Mouse (Mus musculus) spleen, postnatal 10 days (tissue): ENCODE results near the gene Gm3880.
"Not testable (repeated sequence)": the region's sequence is repeated elsewhere in the genome, so short reads cannot be mapped to it uniquely, and the experiment has no call there.

ENCODE experiments used
- DNase-seq, 2 experiments: peaks; one replicate each; pipeline ENCODE4 v3.0.0; 2021 to 2022; ENCODE audit warnings: low spot score in 2 of 2

Gm3880 gene

GRCm38 (mm10) chrX:102686872-102687271, at the start of gene Gm3880:
Gene Gm3880 (minus strand): TSS chrX:102686972.
- DNase-seq = not testable (repeated sequence)

GRCm38 (mm10) chrX:102724226-102724625, 37.5 kb upstream of the Gm3880 start:
- not testable (repeated sequence) for DNase-seq

GRCm38 (mm10) chrX:102707535-102707934, 20.8 kb upstream of the Gm3880 start, which contains the start of the genes Gm9112 and Dmrtc1b:
Gene Gm9112 (minus strand): TSS chrX:102707635.
Gene Dmrtc1b (plus strand): TSS chrX:102707865.
- not testable (repeated sequence) for DNase-seq

DNA sequence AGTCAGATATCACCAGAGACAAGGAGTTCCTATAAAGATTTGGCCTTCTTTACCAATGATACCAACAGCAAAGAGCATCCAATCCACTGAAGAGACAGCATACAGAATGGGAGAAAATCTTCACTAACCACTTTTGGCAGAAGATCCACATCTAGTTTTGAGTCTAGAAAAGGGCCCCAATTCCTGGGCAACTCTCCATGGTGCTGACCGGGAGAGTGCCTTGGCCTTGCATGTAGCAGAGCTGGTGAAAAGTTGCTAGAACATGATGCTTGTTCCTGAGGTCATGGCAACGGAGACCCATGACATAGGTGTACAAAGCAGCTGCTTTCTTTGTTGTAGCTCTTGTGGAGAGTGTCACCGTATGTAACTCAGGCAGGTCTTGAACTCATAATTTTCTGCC, 13.9 kb upstream of the Gm3880 start:
- not testable (repeated sequence) for DNase-seq

DNA sequence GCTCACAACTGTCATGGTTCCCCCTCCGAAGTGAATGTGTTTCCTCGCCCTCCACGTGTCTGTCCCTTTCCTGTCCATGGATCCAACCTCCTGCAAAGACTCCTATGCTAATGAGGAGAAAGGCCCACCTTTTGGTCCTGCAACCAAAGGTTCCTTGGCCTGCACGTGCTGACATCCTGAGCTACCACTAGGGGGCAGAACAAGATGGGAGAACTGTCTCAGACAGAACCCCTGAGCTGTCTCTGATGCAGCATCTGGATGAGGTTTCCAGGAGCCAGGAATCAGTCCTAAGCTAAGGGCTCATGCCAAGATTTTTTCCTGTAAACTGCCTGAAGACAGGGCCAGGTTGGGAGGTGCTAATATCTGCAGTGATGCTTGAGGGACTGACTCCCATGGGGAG, 2.5 kb upstream of the Gm3880 start:
- DNase-seq = peak in 1 of 2 experiments; percentile 15

DNA sequence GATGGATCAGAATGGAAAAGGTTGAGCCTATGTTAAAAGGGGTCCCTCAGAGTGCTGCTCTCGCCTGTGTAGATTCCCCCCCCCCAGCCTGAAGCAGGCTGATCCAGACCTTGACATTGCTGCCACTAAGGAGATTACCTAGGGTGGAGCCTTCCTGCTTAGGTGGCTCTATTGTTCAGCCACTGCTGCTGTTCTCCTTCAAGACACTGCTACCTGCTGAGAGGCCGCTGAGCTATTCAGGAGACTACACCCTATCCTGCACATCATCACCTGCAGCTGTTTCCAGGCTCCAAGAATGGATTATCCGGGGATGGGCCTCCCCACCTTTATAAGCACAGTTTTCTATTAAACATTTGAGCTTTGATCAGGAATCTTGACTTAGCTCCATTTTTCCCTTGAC, 2.1 kb downstream of the Gm3880 start:
- not testable (repeated sequence) for DNase-seq

DNA sequence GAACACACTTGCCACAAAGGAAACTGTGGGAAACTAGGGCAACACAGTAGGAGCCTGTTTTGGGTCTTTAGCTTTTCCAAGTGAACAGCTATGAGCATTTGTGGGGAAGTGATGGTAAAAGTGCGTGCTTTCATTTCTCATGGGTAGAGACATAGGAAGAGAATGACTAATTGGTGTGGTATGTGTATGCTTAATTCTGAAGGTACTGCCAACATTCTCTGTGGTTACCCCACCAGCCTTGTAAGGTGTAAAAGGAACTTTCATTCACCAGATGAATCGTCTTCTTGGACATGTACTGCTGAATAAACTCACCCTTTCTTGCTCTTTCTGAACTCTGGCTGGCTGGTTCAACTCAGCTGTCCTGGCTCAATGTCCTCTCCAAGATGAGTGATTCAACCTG, 20.1 kb downstream of the Gm3880 start:
- DNase-seq = no peak

- peak in 1 of 2 experiments; percentile 18 for DNase-seq
Measured at GRCm38 (mm10) chrX:102660712-102661111, 26.1 kb downstream of the Gm3880 start.

GRCm38 (mm10) chrX:102645691-102646090, 41.1 kb downstream of the Gm3880 start:
- DNase-seq = no peak

DNA sequence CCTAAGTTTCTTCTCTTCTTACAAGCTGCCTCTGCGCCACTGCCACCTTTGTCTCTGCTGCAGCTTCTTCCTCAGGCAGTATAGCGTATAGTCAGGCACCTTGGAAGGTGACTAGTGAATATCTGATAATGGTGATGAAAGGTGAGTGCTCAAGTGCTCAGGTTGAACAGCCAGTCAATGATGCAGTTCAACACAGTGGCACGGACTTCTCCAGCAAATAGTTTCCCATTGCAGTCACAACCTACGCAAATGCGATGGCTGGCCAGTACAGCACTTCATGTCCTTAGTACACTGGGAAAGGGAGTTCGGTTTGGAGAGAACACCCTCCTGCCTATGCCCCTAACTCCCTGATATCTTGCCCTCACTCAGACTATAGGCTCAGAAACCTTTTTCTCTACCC, 41.6 kb downstream of the Gm3880 start:
- DNase-seq = no peak

DNA sequence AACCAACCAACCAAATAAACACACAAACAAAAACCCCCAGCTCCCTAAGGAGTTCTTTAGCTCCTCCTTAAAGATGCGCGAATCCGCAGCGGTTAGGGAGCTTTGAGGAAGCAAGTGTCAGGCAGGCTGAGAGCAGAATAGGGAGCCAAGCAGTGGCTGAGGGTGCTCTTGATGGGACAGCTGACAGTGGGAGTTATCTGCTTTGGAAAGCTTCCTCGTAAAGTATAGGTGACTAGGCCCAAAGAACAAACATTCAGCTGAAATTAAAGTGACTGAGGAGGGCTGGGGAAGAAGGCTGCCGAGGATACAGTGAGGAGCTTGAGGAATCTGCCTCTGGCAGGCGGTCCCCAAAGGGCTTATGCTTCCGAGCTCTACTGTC, 42.2 kb downstream of the Gm3880 start:
- DNase-seq = peak in 1 of 2 experiments; percentile 19

DNA sequence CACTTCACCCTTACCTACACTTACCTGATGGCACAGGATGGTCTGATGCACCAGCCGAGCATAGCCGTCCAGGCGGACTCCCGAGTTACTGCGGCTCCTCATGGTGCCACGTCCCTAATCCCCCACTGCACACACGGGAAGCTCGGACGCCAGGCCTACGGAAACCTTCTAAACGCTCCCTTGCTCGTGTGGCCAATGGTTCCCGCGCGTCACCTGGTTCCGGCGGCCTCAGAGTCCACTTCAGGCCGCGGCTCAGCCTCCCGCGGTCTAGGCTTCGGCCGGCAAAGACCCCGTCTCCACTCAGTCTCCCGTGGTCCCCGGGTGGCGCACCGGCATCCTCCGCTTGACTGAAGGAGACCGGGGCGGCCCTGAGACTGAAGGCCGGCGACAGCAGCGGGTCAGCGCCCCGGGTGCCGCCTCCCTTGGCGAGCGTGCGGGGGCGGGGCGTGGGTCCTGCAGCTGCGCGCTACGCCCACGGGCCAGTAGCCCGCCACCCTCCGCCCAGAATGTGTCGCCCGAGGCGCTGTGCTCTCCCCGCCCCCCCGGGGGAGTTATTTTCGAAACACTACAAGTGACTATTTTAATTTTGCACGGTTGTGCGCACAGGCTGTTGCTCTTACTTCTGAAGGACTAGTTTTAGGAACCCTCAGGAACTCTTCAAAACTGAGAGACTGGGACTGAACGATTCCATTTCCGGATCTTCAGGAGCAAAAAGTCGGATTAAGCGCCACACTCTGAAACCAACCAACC, 42.8 kb downstream of the Gm3880 start, which contains the start of gene Phka1:
Gene Phka1, minus strand, starts transcription at position 424 of the 750 bp plus-strand sequence.
- DNase-seq = peak; percentile 33 to 80
